Mouse (Mus musculus) heart, postnatal 0 days (tissue): ENCODE results near the gene Wdr25.

Experiments
- CTCF ChIP-seq: IDR thresholded peaks from 2 replicates; pipeline ENCODE4 v1.5.1; 2016; ENCODE audit warnings: antibody characterized with exemption, control low read depth, low read depth
- EP300 ChIP-seq: IDR thresholded peaks from 2 replicates; pipeline ENCODE4 v1.6.1; 2016; ENCODE audit warnings: antibody characterized with exemption, low read depth

- TF ChIP-seq CTCF (no peak), EP300 (no peak)
Observed at GRCm38 (mm10) chr12:109058660-109059059, 165.2 kb downstream of the Wdr25 start.
